Mouse (Mus musculus) adrenal gland, postnatal 25 days (tissue): ENCODE data around the gene Nprl3. TPM values are rescaled to one million over a fixed set of nuclear protein-coding genes. Genes with fewer than 3 reads are reported as not detected.
"Not testable (repeated sequence)": the region's sequence is repeated elsewhere in the genome, so short reads cannot be mapped to it uniquely, and the experiment has no call there.

Source experiments
- DNase-seq: peaks from one replicate; pipeline ENCODE4 v3.0.0; 2021; ENCODE audit warnings: mixed read lengths
- total RNA-seq: library from RNA; stranded (reverse); gene quantifications from 2 replicates; pipeline ENCODE4 v1.2.3, GENCODE M21; 2021

Gene Nprl3
- total RNA-seq, 1 experiment from 2014 or later, result 83.9 TPM

GRCm38 (mm10) chr11:32224468-32225139 lies 42.9 kb downstream of the Nprl3 start:
- DNase-seq, result peak; percentile 68

GRCm38 (mm10) chr11:32223297-32223967 lies 44.1 kb downstream of the Nprl3 start:
- no peak for DNase-seq

GRCm38 (mm10) chr11:32222570-32223194 lies 44.8 kb downstream of the Nprl3 start:
- DNase-seq, result no peak

- peak; percentile 79 for DNase-seq
These were observed 45.5 kb downstream of the Nprl3 start, which contains the start of gene Rhbdf1 for GRCm38 (mm10) chr11:32221951-32222409. Gene Rhbdf1, minus strand, starts transcription at chr11:32222300.

- peak; percentile 53 for DNase-seq
These were observed 46.1 kb downstream of the Nprl3 start for GRCm38 (mm10) chr11:32221225-32221950.

GRCm38 (mm10) chr11:32220607-32221224 lies 46.8 kb downstream of the Nprl3 start:
- DNase-seq, result no peak

- no peak for DNase-seq
These were observed 48.2 kb downstream of the Nprl3 start for GRCm38 (mm10) chr11:32219287-32219686.

GRCm38 (mm10) chr11:32218501-32219050 lies 48.9 kb downstream of the Nprl3 start:
- no peak for DNase-seq

GRCm38 (mm10) chr11:32216851-32217250 lies 50.7 kb downstream of the Nprl3 start:
- DNase-seq, result peak; percentile 73

GRCm38 (mm10) chr11:32215372-32216162 lies 51.9 kb downstream of the Nprl3 start:
- DNase-seq, result no peak

- no peak for DNase-seq
These were observed 56.9 kb downstream of the Nprl3 start for GRCm38 (mm10) chr11:32210623-32211022.

- DNase-seq, result peak; percentile 95
These were observed 62.2 kb downstream of the Nprl3 start, which contains the start of gene Snrnp25 for GRCm38 (mm10) chr11:32205058-32205873. Gene Snrnp25, plus strand, starts transcription at chr11:32205415.

GRCm38 (mm10) chr11:32201922-32202685 lies 65.4 kb downstream of the Nprl3 start:
- DNase-seq, result no peak

- not testable (repeated sequence) for DNase-seq
These were observed 66.5 kb downstream of the Nprl3 start for GRCm38 (mm10) chr11:32200992-32201391.

GRCm38 (mm10) chr11:32200075-32200601 lies 67.4 kb downstream of the Nprl3 start, which contains the start of gene Il9r:
Gene Il9r, minus strand, starts transcription at chr11:32200279.
- DNase-seq, result no peak

- no peak for DNase-seq
These were observed 68.3 kb downstream of the Nprl3 start for GRCm38 (mm10) chr11:32199230-32199629.

- DNase-seq, result no peak
These were observed 69.1 kb downstream of the Nprl3 start for GRCm38 (mm10) chr11:32198256-32198955.

GRCm38 (mm10) chr11:32197766-32198165 lies 69.7 kb downstream of the Nprl3 start:
- no peak for DNase-seq
